Mouse (Mus musculus) ovary, adult 10 weeks (tissue): ENCODE data around the gene Gm21876. TPM values are rescaled to one million over a fixed set of nuclear protein-coding genes. Genes with fewer than 3 reads are reported as not detected.

ENCODE experiments used
- polyA plus RNA-seq: library from polyadenylated mRNA; stranded (reverse); fragments of 350-450 nt; fragmentation: Illumina TruSeq; extraction: RNeasy Lipid Tissue Mini Kit (QIAGEN cat#74804); gene quantifications from one replicate; pipeline ENCODE4 v1.2.3, GENCODE M21; 2014

Gene Gm21876
- not detected for polyA plus RNA-seq

DNA sequence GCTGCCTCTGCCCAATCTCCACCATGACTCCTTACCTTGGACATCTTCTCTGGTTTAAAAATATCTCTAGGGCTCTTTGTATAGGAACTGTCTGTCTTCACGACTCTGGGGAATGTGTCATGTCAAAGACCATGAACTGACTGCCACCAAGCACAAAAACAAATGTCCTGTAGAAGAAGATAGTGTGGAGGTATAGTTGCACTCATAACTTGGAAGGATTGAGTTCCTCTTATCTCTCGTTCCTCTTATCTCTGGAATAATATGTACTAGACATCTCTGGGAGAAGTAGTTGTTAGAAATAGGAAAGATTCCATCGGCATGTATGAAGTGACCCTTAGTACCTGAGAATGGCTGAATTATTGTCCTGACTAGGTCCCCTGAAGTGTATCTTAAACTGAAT lies at the start of gene Gm21876:
Gene Gm21876 (minus strand): TSS at position 101 of the 400 bp plus-strand sequence.

Other genes starting within 250 kb of the Gm21876 start
- gene Cfp, start 244.1 kb downstream of the Gm21876 start, polyA plus RNA-seq = 2.0 TPM
- gene Elk1, start 225.0 kb downstream of the Gm21876 start, polyA plus RNA-seq = 17.5 TPM
- 28.1 TPM for gene Uxt, start 213.6 kb downstream of the Gm21876 start, polyA plus RNA-seq
- gene Zfp182, start 113.3 kb downstream of the Gm21876 start, polyA plus RNA-seq = 36.2 TPM
- not detected for gene Spaca5, start 107.2 kb downstream of the Gm21876 start, polyA plus RNA-seq
- 9.7 TPM for gene Zfp300, start 86.1 kb downstream of the Gm21876 start, polyA plus RNA-seq
- gene Ssxa1, start 59.8 kb downstream of the Gm21876 start, polyA plus RNA-seq = not detected